Mouse (Mus musculus) neural tube, embryonic 15.5 days (tissue): ENCODE measurements around the gene Ppp5c. TPM values are rescaled to one million over a fixed set of nuclear protein-coding genes. Genes with fewer than 3 reads are reported as not detected.

Experiments
- ATAC-seq: fragments of 200-750 bp; cut with Nextera tagmentation; 2 replicates; pipeline ENCODE4 v1.8.0; 2017; ENCODE audit warnings: mild to moderate bottlenecking, moderate TSS enrichment, moderate library complexity; ENCODE audit not compliant: low FRiP score
- H3K27ac ChIP-seq: fragments of 300-500 bp; sonication (generic); replicated peaks from 2 replicates; pipeline ENCODE4 v1.5.1; 2015; ENCODE audit warnings: mild to moderate bottlenecking, inconsistent platforms
- H3K27me3 ChIP-seq: fragments of 300-500 bp; sonication (generic); replicated peaks from 2 replicates; pipeline ENCODE4 v1.6.1; 2015; ENCODE audit warnings: inconsistent platforms
- H3K36me3 ChIP-seq: fragments of 300-500 bp; sonication (generic); 2 replicates; pipeline ENCODE4 v1.6.1; 2015; ENCODE audit warnings: inconsistent platforms
- H3K4me1 ChIP-seq: fragments of 300-500 bp; sonication (generic); 2 replicates; pipeline ENCODE4 v1.6.1; 2015; ENCODE audit warnings: inconsistent platforms
- H3K4me2 ChIP-seq: fragments of 300-500 bp; sonication (generic); 2 replicates; pipeline ENCODE4 v1.6.1; 2015; ENCODE audit warnings: inconsistent platforms, mild to moderate bottlenecking, moderate library complexity
- H3K4me3 ChIP-seq: fragments of 300-500 bp; sonication (generic); replicated peaks from 2 replicates; pipeline ENCODE4 v1.5.1; 2015; ENCODE audit warnings: mild to moderate bottlenecking, inconsistent platforms
- H3K9ac ChIP-seq: fragments of 300-500 bp; sonication (generic); replicated peaks from 2 replicates; pipeline ENCODE4 v1.6.1; 2015; ENCODE audit warnings: mild to moderate bottlenecking, inconsistent platforms
- H3K9me3 ChIP-seq: fragments of 300-500 bp; sonication (generic); replicated peaks from 2 replicates; pipeline ENCODE4 v1.6.1; 2016; ENCODE audit warnings: inconsistent platforms
- WGBS: fragments of 180-500 bp; shearing (Covaris S2); methylation state at CpG from one replicate; pipeline ENCODE4 v1.1.7; 2015; ENCODE audit warnings: mixed read lengths; 5-methylcytosine and 5-hydroxymethylcytosine counted together
- polyA plus RNA-seq: library from polyadenylated mRNA; unstranded; fragments of >200 nt; fragmentation: Nextera tagmentation; extraction: Ambion mirVana; gene quantifications from 2 replicates; pipeline ENCODE4 v1.2.1, GENCODE M21; 2015

The Ppp5c gene
- polyA plus RNA-seq, 1 experiment from 2014 or later = 128 TPM

- Histone ChIP-seq H3K4me3 (peak overlapping the region; percentile 50), H3K27ac (peak overlapping the region; percentile 82), H3K27me3 (peaks cover 6% of the 10 kb centered on the region; the same call in 1 of the 2 replicates), H3K4me1 (peaks cover 62% of the 10 kb centered on the region), H3K9me3 (no peaks in the 10 kb centered on the region), H3K36me3 (no peaks in the 10 kb centered on the region), H3K9ac (peak overlapping the region; percentile 32; the same call in 1 of the 2 replicates), H3K4me2 (peak overlapping the region; percentile 77)
- WGBS = 33% methylated on average over 9 of the region's 9 CpGs
- no peak for ATAC-seq
Measured at GRCm38 (mm10) chr7:17060031-17060781, 32.5 kb upstream of the Ppp5c start.

- Histone ChIP-seq H3K9ac (no peak overlapping the region), H3K36me3 (no peaks in the 10 kb centered on the region), H3K4me1 (peaks cover 62% of the 10 kb centered on the region), H3K4me3 (no peak overlapping the region), H3K4me2 (peak overlapping the region; percentile 77), H3K27me3 (peaks cover 6% of the 10 kb centered on the region; the same call in 1 of the 2 replicates), H3K9me3 (no peaks in the 10 kb centered on the region), H3K27ac (peak overlapping the region; percentile 82)
- 81% methylated on average over 3 of the region's 3 CpGs for WGBS
- no peak for ATAC-seq
Measured at GRCm38 (mm10) chr7:17059463-17059844, 31.7 kb upstream of the Ppp5c start.

GRCm38 (mm10) chr7:17058816-17059462, 31.2 kb upstream of the Ppp5c start:
- Histone ChIP-seq H3K27ac (peak overlapping the region; percentile 82), H3K36me3 (no peaks in the 10 kb centered on the region; the same call in 1 of the 2 replicates), H3K4me2 (peak overlapping the region; percentile 77), H3K4me1 (peaks cover 62% of the 10 kb centered on the region), H3K9ac (no peak overlapping the region), H3K27me3 (peaks cover 6% of the 10 kb centered on the region; the same call in 1 of the 2 replicates), H3K9me3 (no peaks in the 10 kb centered on the region), H3K4me3 (no peak overlapping the region)
- WGBS = 40% methylated on average over 8 of the region's 8 CpGs
- ATAC-seq = no peak

- peak overlapping the region; percentile 77 for H3K4me2 ChIP-seq
Measured at GRCm38 (mm10) chr7:17058071-17058689, 30.5 kb upstream of the Ppp5c start.

GRCm38 (mm10) chr7:17056601-17057523, 29.1 kb upstream of the Ppp5c start:
- Histone ChIP-seq H3K9me3 (no peaks in the 10 kb centered on the region), H3K4me2 (peak overlapping the region; percentile 88), H3K27ac (peak overlapping the region; percentile 82), H3K4me3 (peak overlapping the region; percentile 51), H3K27me3 (no peaks in the 10 kb centered on the region), H3K4me1 (peaks cover 51% of the 10 kb centered on the region), H3K9ac (peak overlapping the region; percentile 50), H3K36me3 (no peaks in the 10 kb centered on the region; the same call in 1 of the 2 replicates)
- WGBS = 35% methylated on average over 14 of the region's 14 CpGs
- ATAC-seq = peak; percentile 36; the same call in 1 of the 2 replicates

More at GRCm38 (mm10) chr7:17058071-17058689, 30.5 kb upstream of the Ppp5c start:
- Histone ChIP-seq H3K36me3 (no peaks in the 10 kb centered on the region; the same call in 1 of the 2 replicates), H3K27ac (peak overlapping the region; percentile 82), H3K4me3 (no peak overlapping the region), H3K9ac (no peak overlapping the region), H3K9me3 (no peaks in the 10 kb centered on the region), H3K4me1 (peaks cover 61% of the 10 kb centered on the region), H3K27me3 (peaks cover 5% of the 10 kb centered on the region; the same call in 1 of the 2 replicates)
- ATAC-seq = 0 out of 2 replicates have a peak, but pooled peaks have one; percentile 10
- WGBS = 3% methylated on average over 16 of the region's 16 CpGs

GRCm38 (mm10) chr7:17056081-17056581, 28.4 kb upstream of the Ppp5c start:
- H3K9ac ChIP-seq = peak overlapping the region; percentile 50
- peak overlapping the region; percentile 88 for H3K4me2 ChIP-seq
- H3K9me3 ChIP-seq = no peaks in the 10 kb centered on the region
- H3K36me3 ChIP-seq = no peaks in the 10 kb centered on the region; the same call in 1 of the 2 replicates
- no peaks in the 10 kb centered on the region for H3K27me3 ChIP-seq
- H3K27ac ChIP-seq = peak overlapping the region; percentile 82
- WGBS = 2% methylated on average over 40 of the region's 42 CpGs
- peak; percentile 87 for ATAC-seq
- peak overlapping the region; percentile 51 for H3K4me3 ChIP-seq
- H3K4me1 ChIP-seq = peaks cover 45% of the 10 kb centered on the region

- WGBS = 94% methylated on average over 4 of the region's 4 CpGs
- Histone ChIP-seq H3K9ac (peak overlapping the region; percentile 50; the same call in 1 of the 2 replicates), H3K4me3 (peak overlapping the region; percentile 51), H3K4me1 (peaks cover 38% of the 10 kb centered on the region), H3K36me3 (no peaks in the 10 kb centered on the region; the same call in 1 of the 2 replicates), H3K9me3 (no peaks in the 10 kb centered on the region), H3K4me2 (peak overlapping the region; percentile 88), H3K27ac (0 out of 2 replicates have a peak overlapping the region, but pooled peaks have one; percentile 13), H3K27me3 (no peaks in the 10 kb centered on the region)
- peak; percentile 13 for ATAC-seq
Measured at GRCm38 (mm10) chr7:17055287-17055946, 27.7 kb upstream of the Ppp5c start.

- no peaks in the 10 kb centered on the region; the same call in 1 of the 2 replicates for H3K36me3 ChIP-seq
- H3K4me1 ChIP-seq = peaks cover 28% of the 10 kb centered on the region
- no peak for ATAC-seq
- H3K9ac ChIP-seq = no peak overlapping the region
- no peak overlapping the region for H3K4me3 ChIP-seq
- 91% methylated on average over 16 of the region's 16 CpGs for WGBS
- no peaks in the 10 kb centered on the region for H3K9me3 ChIP-seq
- no peak overlapping the region for H3K4me2 ChIP-seq
- no peaks in the 10 kb centered on the region for H3K27me3 ChIP-seq
- H3K27ac ChIP-seq = no peak overlapping the region
Measured at GRCm38 (mm10) chr7:17054325-17054989, 26.7 kb upstream of the Ppp5c start.

GRCm38 (mm10) chr7:17050933-17051594, 23.3 kb upstream of the Ppp5c start:
- H3K27ac ChIP-seq = no peak overlapping the region
- no peaks in the 10 kb centered on the region for H3K27me3 ChIP-seq
- no peak for ATAC-seq
- H3K4me3 ChIP-seq = no peak overlapping the region
- peaks cover 6% of the 10 kb centered on the region for H3K4me1 ChIP-seq
- H3K9me3 ChIP-seq = no peaks in the 10 kb centered on the region
- H3K36me3 ChIP-seq = no peaks in the 10 kb centered on the region; the same call in 1 of the 2 replicates
- no peak overlapping the region for H3K4me2 ChIP-seq
- no peak overlapping the region for H3K9ac ChIP-seq
- whole genome bisulfite sequencing = 11% methylated on average over 17 of the region's 17 CpGs
